Mouse (Mus musculus) heart, adult 2 months (tissue): Measurements from ENCODE around the gene Sft2d1.

Experiments
- CTCF ChIP-seq: fragments of 200-600 bp; IDR thresholded peaks from 2 replicates; pipeline ENCODE4 v1.8.1; 2022; ENCODE audit warnings: antibody characterized with exemption, mild to moderate bottlenecking, moderate library complexity
- EP300 ChIP-seq: fragments of 200-500 bp; IDR thresholded peaks from 2 replicates; pipeline ENCODE4 v1.6.1; 2011; ENCODE audit warnings: low read depth, low read length, control low read depth; ENCODE audit not compliant: insufficient read depth
- POLR2A ChIP-seq: fragments of 200-500 bp; IDR thresholded peaks from 2 replicates; pipeline ENCODE4 v1.6.1; 2011; ENCODE audit warnings: mild to moderate bottlenecking, low read depth, low read length, control low read depth; ENCODE audit not compliant: insufficient read depth

DNA sequence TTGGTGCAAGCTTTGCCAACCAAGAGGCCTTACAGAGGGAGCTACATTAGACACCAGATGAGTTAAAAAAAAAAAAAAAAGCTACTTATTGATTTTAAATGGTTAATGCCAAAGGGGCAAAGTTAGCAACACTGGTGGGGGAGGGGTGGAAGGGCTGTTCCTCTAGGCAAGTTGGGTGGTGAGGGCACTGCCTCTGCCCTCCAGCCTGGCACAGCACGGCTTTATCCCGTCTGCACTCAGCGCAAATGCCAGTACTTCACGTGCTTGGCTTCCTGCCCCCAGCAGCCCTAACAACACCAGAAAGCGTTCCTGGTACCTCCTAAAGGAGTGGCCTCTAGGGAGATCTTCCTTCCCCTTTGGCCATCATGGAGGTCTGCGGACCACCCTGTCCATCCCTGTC, 32.5 kb downstream of the Sft2d1 start:
- TF ChIP-seq EP300 = no peak
- TF ChIP-seq POLR2A = no peak
- TF ChIP-seq CTCF = no peak
